Mouse (Mus musculus) ES-Bruce4 (cell line): ENCODE data around the gene Taar2.

Experiments used
- CTCF ChIP-seq: IDR thresholded peaks from one replicate; pipeline ENCODE4 v1.8.1; 2011; ENCODE audit warnings: low read depth, low read length
- EP300 ChIP-seq: IDR thresholded peaks from 2 replicates; pipeline ENCODE4 v1.6.1; 2011; ENCODE audit warnings: low read depth, low read length; ENCODE audit not compliant: insufficient read depth
- POLR2A ChIP-seq: IDR thresholded peaks from one replicate; pipeline ENCODE4 v1.8.1; 2011; ENCODE audit warnings: low read length; ENCODE audit not compliant: insufficient read depth

- TF ChIP-seq CTCF (no peak), POLR2A (no peak), EP300 (no peak)
These were observed 26.7 kb downstream of the Taar2 start for GRCm38 (mm10) chr10:23964921-23965610.
